Mouse (Mus musculus): ENCODE results near the gene Galnt2.

- TF ChIP-seq CTCF (IDR thresholded peaks at IDR 0.05; ENCODE audit: low read depth, low read length) (no peak), POLR2A (IDR thresholded peaks at IDR 0.05; ENCODE audit: borderline replicate concordance, low read depth, low read length) (no peak)
Measured at GRCm38 (mm10) chr8:124301935-124302555, 70.9 kb downstream of the Galnt2 start.

Measured in bone marrow macrophage, adult 2 months (primary cell).